Mouse (Mus musculus): ENCODE results near the gene Pstk.
"Not testable (repeated sequence)": the region's sequence is repeated elsewhere in the genome, so short reads cannot be mapped to it uniquely, and the experiment has no call there.

Pstk gene

GRCm38 (mm10) chr7:131416742-131417141 lies 45.8 kb downstream of the Pstk start:
- DNase-seq, result not testable (repeated sequence)

DNA sequence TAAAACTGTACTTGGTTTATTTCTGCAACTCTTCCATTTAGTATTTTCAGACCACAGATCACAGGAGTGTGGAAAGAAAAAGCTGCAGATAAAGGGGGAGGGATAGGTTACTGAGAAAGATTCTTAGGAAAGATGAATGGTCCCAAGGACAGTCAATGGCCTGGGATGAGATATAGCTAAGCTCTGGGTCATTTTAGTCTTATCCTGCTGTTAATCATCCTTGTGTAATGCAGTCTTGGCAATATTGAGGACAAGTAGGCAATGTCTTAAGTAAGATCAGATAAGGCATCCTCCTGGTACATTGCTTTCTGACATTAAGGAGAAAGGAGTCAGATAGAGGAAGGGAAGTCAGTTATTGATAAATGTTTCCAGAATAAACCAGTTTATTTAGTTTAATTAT lies 46.7 kb downstream of the Pstk start:
- no peak for DNase-seq

- DNase-seq, result peak; percentile 52
These were observed 54.0 kb downstream of the Pstk start for GRCm38 (mm10) chr7:131424912-131425311.

DNA sequence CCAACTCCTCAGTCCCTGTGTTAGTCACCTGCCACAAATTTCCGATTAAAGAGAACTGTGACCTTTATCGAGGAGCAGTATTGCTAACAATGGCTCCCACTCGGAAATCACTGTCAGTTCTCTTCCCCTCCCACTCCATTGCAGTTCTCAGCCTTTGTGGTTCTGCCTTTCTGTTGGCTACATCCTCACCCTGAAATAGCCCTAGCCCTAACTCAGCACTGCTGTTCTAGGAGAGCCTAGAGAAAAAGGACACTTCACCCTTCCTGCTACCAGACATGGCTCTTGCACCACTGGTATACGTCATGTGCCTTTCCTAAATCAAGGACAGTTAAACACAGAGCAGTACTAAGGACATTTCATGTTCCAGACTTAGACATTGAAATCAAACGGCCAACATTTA lies 56.4 kb downstream of the Pstk start:
- peak; percentile 48 for DNase-seq

DNA sequence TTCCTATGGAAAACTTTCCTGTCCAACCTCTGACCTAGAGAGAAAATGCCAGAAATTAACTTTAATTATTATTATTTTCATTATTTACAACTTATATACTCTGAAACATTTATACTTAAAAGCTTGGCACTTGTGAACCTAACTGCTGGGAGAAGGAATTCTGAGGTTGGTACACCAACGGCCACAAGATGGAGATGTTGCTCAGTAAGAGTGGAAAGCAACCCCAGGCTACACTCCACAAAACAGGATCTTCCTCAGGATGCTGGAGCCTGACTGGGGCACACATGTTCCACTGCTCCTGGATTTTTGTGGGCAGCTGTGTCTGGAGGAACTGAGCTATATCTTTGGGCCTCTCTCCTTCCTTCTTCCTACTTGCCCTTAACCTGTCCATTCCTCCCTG lies 61.3 kb downstream of the Pstk start:
- DNase-seq, result peak; percentile 76

DNA sequence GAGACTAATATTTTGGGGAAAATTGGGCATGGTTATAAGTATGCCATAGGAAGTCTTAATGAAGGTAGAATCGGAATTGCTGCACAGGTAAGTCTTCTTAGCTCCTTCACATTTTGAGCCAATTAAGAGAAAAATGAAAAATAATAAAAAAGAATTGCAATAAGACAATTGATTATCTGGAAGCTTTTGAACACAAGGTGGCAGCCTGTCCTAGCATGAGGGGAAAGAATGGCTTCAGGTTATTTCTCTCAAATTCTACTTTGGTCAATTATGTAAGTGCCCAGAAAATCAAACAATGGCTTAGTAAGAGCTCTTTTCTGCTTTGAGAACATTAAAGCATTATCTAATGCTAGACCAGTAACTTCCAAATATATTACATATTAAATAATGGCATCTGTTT lies 63.3 kb downstream of the Pstk start:
- DNase-seq, result no peak

DNA sequence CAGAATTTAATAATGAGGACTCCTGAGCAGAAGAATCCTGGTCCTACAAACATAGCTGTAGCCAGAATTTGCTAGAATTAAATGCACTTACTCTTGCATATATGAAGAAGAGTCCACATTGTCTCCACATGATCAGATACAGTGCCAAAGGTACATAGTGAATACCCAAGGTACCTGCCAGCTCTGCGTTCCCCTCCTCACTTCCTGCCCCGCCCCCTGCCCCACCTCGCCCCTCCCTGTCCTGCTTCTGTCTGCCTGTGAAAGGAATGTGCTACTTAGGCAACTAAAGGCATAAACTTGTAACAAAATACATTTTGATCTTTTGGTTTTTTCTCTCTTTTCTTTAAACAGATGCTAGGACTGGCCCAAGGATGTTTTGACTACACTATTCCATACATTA lies 66.1 kb downstream of the Pstk start:
- no peak for DNase-seq

All from heart, adult 11 months (tissue).